Mouse (Mus musculus) limb, embryonic 10.5 days (tissue): Measurements from ENCODE around the gene Nt5c3. TPM values are rescaled to one million over a fixed set of nuclear protein-coding genes. Genes with fewer than 3 reads are reported as not detected.

Experiments used
- DNase-seq: peaks from one replicate; pipeline ENCODE4 v3.0.0-alpha.2; 2017; ENCODE audit warnings: low spot score
- H3K27ac ChIP-seq: fragments of 300-500 bp; sonication (generic); 2 replicates; pipeline ENCODE4 v1.5.1; 2016; ENCODE audit warnings: mild to moderate bottlenecking
- H3K27me3 ChIP-seq: fragments of 300-500 bp; sonication (generic); 2 replicates; pipeline ENCODE4 v1.6.1; 2016; ENCODE audit warnings: low read depth, mild to moderate bottlenecking; ENCODE audit not compliant: poor library complexity, severe bottlenecking
- H3K36me3 ChIP-seq: fragments of 300-500 bp; sonication (generic); 2 replicates; pipeline ENCODE4 v1.6.1; 2016; ENCODE audit warnings: mild to moderate bottlenecking, moderate library complexity
- H3K4me1 ChIP-seq: fragments of 300-500 bp; sonication (generic); 2 replicates; pipeline ENCODE4 v1.6.1; 2016
- H3K4me3 ChIP-seq: fragments of 300-500 bp; sonication (generic); 2 replicates; pipeline ENCODE4 v1.5.1; 2016; ENCODE audit warnings: mild to moderate bottlenecking, moderate library complexity
- H3K9me3 ChIP-seq: fragments of 300-500 bp; sonication (generic); replicated peaks from 2 replicates; pipeline ENCODE4 v1.6.1; 2016; ENCODE audit warnings: mild to moderate bottlenecking
- WGBS: fragments of 180-500 bp; shearing (Covaris S2); methylation state at CpG from one replicate; pipeline ENCODE4 v1.1.7; 2016; 5-methylcytosine and 5-hydroxymethylcytosine counted together
- polyA plus RNA-seq: library from polyadenylated mRNA; unstranded; fragments of >200 nt; fragmentation: Nextera tagmentation; extraction: Ambion mirVana; gene quantifications from 2 replicates; pipeline ENCODE4 v1.2.1, GENCODE M21; 2016

The Nt5c3 gene
- 54.1 and 61.5 TPM in 2 replicates for polyA plus RNA-seq

DNA sequence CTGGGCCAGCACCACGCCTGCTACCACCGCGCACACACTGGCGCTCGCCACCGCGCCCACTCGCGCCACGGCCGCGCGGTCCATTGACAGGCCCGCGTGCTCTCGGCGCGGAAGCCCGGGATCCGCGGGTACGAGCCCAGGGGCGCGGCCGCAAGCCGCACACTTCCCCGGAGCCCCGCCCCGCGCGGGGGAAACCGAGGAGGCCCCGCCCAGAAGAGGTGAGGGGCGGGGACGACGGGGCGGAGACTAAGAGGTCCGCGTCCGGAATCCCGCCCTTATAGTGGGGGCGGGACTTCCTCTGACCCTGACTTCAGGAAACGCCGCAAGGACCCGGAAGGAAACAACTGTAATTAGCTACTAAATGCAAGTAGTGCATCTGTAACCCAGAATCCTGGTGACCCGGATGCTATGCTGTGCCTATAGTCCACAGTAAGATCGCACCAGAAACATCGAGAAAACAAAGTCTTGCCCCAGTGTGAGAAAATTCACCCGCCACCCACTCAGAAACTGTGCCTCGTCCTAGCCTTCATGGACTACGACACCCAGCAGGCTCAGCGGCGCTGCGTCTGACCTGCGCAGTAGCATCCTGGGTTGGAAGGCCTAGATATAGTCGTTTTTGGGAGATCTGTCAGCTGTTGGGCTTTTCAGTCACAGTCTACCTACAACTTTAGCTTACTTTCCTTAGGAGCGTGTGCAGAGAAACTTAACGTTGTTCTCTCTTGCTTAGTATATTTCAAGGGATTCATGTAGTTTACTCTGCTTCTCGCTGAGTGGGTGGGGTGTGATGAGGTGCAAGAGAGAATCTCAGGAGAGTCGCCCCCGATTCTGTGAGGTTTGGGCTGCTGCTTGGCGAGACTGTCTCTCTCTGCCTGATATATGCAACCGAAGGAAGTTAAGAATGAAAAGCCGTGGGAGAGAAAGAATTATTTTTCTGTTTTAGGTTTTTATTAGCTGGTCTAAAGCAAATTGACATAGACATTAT, at the start of gene Nt5c3, which contains the start of gene Vmn1r4:
Nt5c3 (minus strand) TSS at position 207 of the 982 bp plus-strand sequence.
Vmn1r4 (plus strand) TSS at position 290 of the 982 bp plus-strand sequence.
- peaks cover 10% of the 10 kb centered on the region; the same call in 1 of the 2 replicates for H3K4me1 ChIP-seq
- no peaks in the 10 kb centered on the region for H3K27me3 ChIP-seq
- peak; percentile 93 for DNase-seq
- WGBS = 4% methylated on average over 64 of the region's 64 CpGs
- H3K36me3 ChIP-seq = no peaks in the 10 kb centered on the region
- H3K27ac ChIP-seq = peak within 1 kb of the TSS; percentile 89
- H3K9me3 ChIP-seq = no peaks in the 10 kb centered on the region
- H3K4me3 ChIP-seq = peak within 1 kb of the TSS; percentile 71

GRCm38 (mm10) chr6:56969973-56970372, 46.2 kb upstream of the Nt5c3 start, which contains the start of gene Vmn1r5:
Gene Vmn1r5 (plus strand): TSS chr6:56970273.
- Histone ChIP-seq H3K27me3 (no peaks in the 10 kb centered on the region), H3K36me3 (no peaks in the 10 kb centered on the region), H3K4me3 (no peak within 1 kb of the TSS), H3K27ac (no peak within 1 kb of the TSS), H3K9me3 (no peaks in the 10 kb centered on the region), H3K4me1 (no peaks in the 10 kb centered on the region)
- no peak for DNase-seq

- H3K4me3 ChIP-seq = no peak overlapping the region
- H3K4me1 ChIP-seq = no peaks in the 10 kb centered on the region
- WGBS = 86% methylated on average over 5 of the region's 5 CpGs
- no peak for DNase-seq
- H3K27me3 ChIP-seq = no peaks in the 10 kb centered on the region
- no peak overlapping the region for H3K27ac ChIP-seq
- H3K36me3 ChIP-seq = no peaks in the 10 kb centered on the region
- no peaks in the 10 kb centered on the region for H3K9me3 ChIP-seq
These were observed 32.7 kb upstream of the Nt5c3 start for GRCm38 (mm10) chr6:56956436-56956835.

- Histone ChIP-seq H3K4me3 (no peak overlapping the region), H3K27ac (no peak overlapping the region), H3K4me1 (no peaks in the 10 kb centered on the region), H3K36me3 (no peaks in the 10 kb centered on the region), H3K27me3 (no peaks in the 10 kb centered on the region), H3K9me3 (no peaks in the 10 kb centered on the region)
- no peak for DNase-seq
- WGBS = 88% methylated on average over 4 of the region's 4 CpGs
These were observed 10.6 kb upstream of the Nt5c3 start for GRCm38 (mm10) chr6:56934366-56934765.

DNA sequence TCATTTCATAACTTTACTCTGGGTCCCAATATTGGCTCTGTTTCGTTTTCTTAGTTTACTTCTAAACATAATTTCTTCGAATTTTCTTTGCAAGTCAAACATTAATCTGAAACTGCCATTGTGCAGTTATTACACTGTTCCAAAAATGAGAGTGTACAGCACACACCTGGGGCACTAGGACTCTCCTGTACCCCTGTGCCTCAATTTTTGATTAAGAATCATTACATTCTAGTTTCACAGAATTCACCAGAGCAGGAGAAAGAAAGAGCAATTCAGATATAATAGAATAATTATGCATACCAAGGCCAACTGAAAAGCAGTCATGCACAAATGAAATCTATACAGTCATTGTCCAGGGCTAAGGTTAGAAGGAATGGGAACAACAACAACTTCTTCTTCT, 8.7 kb upstream of the Nt5c3 start:
- 77% methylated on average over 2 of the region's 2 CpGs for WGBS
- no peak for DNase-seq
- H3K4me1 ChIP-seq = no peaks in the 10 kb centered on the region

GRCm38 (mm10) chr6:56931648-56932415, 8.1 kb upstream of the Nt5c3 start:
- H3K27ac ChIP-seq = no peak overlapping the region
- no peaks in the 10 kb centered on the region for H3K27me3 ChIP-seq
- no peaks in the 10 kb centered on the region for H3K9me3 ChIP-seq
- no peak for DNase-seq
- H3K4me3 ChIP-seq = no peak overlapping the region
- H3K36me3 ChIP-seq = no peaks in the 10 kb centered on the region
- H3K4me1 ChIP-seq = no peaks in the 10 kb centered on the region
- WGBS = 73% methylated on average over 4 of the region's 4 CpGs

More for the DNA sequence above, 8.7 kb upstream of the Nt5c3 start:
- Histone ChIP-seq H3K4me3 (no peak overlapping the region), H3K9me3 (no peaks in the 10 kb centered on the region), H3K27me3 (no peaks in the 10 kb centered on the region), H3K27ac (no peak overlapping the region), H3K36me3 (no peaks in the 10 kb centered on the region)

DNA sequence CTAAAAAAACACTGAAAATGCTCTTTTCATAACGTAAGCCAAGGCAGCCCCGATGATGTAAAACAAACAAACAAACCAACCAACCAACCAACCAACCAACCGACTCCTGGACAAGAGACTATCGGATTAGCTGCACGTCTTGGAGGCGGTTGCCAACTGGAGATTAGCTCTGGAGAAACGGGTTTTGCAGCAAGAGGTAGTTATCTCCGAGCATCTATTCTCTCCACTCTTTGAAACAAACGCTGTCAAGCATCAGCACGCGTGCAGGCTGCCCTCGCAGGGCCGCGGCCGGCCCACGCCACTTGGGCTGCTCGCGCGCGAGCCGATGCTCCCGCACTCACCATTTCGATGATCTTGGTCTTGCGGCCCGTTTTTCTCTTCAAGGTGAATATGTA, 404 bp downstream of the Nt5c3 start:
- H3K4me1 ChIP-seq = peaks cover 10% of the 10 kb centered on the region; the same call in 1 of the 2 replicates
- no peaks in the 10 kb centered on the region for H3K27me3 ChIP-seq
- under 1% methylated on average over 25 of the region's 25 CpGs for WGBS
- peak overlapping the region; percentile 89 for H3K27ac ChIP-seq
- peak overlapping the region; percentile 71 for H3K4me3 ChIP-seq
- no peaks in the 10 kb centered on the region for H3K36me3 ChIP-seq
- DNase-seq = no peak
- no peaks in the 10 kb centered on the region for H3K9me3 ChIP-seq

GRCm38 (mm10) chr6:56920222-56921092, 3.3 kb downstream of the Nt5c3 start:
- H3K4me3 ChIP-seq = no peak overlapping the region
- H3K27ac ChIP-seq = no peak overlapping the region
- no peaks in the 10 kb centered on the region for H3K9me3 ChIP-seq
- H3K4me1 ChIP-seq = peaks cover 10% of the 10 kb centered on the region; the same call in 1 of the 2 replicates
- no peaks in the 10 kb centered on the region for H3K36me3 ChIP-seq
- DNase-seq = no peak
- WGBS = 77% methylated on average over 12 of the region's 12 CpGs
- no peaks in the 10 kb centered on the region for H3K27me3 ChIP-seq

DNA sequence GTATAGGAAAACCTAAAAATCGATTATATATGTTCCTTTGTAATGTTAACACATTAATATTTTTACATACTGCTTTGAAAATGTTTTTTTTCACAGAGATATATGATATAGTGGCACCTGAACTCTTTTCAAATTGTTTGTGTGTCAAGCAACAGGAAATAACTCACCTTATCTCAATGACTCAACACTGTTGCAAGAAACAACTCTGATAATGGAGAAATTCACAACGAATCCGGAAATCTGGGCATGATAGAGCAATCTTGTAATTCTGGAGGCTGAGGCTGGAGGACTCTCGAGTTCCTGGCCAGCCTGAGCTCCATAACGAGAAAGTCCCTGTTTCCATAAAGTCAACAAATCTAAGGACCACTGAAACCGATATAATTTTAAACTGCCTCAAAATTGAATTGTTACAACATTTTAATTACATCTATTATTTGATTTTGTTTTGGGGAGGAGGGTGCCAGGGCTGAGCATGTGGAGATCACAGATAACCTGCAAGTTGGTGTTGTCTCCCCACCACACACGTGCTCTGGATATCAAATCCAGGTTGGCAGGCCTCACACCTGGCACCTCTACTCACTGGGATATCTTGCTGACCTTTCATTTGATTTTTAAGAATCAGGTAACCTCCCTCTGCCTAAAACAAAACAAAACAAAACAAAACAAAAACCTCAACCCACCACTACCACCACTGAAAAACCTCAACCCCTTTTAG, 4.2 kb downstream of the Nt5c3 start:
- 86% methylated on average over 7 of the region's 7 CpGs for WGBS
- Histone ChIP-seq H3K4me1 (peaks cover 10% of the 10 kb centered on the region; the same call in 1 of the 2 replicates), H3K27me3 (no peaks in the 10 kb centered on the region), H3K36me3 (peaks cover 2% of the 10 kb centered on the region; the same call in 1 of the 2 replicates), H3K4me3 (no peak overlapping the region), H3K27ac (no peak overlapping the region), H3K9me3 (0 out of 2 replicates have a peak, but pooled peaks cover 1% of the 10 kb centered on the region)
- no peak for DNase-seq

- Histone ChIP-seq H3K4me1 (peaks cover 7% of the 10 kb centered on the region; the same call in 1 of the 2 replicates), H3K36me3 (peaks cover 2% of the 10 kb centered on the region; the same call in 1 of the 2 replicates), H3K27ac (no peak overlapping the region), H3K9me3 (0 out of 2 replicates have a peak, but pooled peaks cover 3% of the 10 kb centered on the region), H3K4me3 (no peak overlapping the region), H3K27me3 (no peaks in the 10 kb centered on the region)
- WGBS = 76% methylated on average over 12 of the region's 12 CpGs
- no peak for DNase-seq
These were observed 6.0 kb downstream of the Nt5c3 start for GRCm38 (mm10) chr6:56917578-56918368.

DNA sequence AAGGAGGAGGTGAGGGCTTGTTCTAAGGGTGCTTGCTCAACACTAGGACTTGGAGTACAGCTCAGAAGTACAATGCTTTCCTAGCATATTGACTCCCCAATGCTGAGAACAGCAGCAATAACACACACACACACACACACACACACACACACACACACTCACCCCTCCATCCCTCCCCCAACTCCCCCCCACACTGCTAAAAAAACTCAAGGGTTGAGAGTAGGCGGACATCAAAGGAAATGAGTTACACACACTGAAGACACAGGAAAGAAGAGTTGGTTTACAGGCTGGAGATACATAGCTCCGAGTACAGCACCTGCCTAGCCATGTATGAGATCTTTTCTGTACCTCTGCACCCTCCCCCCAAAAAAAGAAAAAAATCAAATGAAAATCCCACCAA, 7.5 kb downstream of the Nt5c3 start:
- Histone ChIP-seq H3K27me3 (no peaks in the 10 kb centered on the region), H3K9me3 (0 out of 2 replicates have a peak, but pooled peaks cover 3% of the 10 kb centered on the region)
- 80% methylated on average over 2 of the region's 2 CpGs for WGBS

More for the DNA sequence above, 7.5 kb downstream of the Nt5c3 start:
- Histone ChIP-seq H3K27ac (no peak overlapping the region), H3K36me3 (peaks cover 2% of the 10 kb centered on the region; the same call in 1 of the 2 replicates), H3K4me1 (no peaks in the 10 kb centered on the region), H3K4me3 (no peak overlapping the region)
- no peak for DNase-seq
